Mouse (Mus musculus) limb, embryonic 13.5 days (tissue): ENCODE results near the gene Rin1. TPM values are rescaled to one million over a fixed set of nuclear protein-coding genes. Genes with fewer than 3 reads are reported as not detected.

ENCODE experiments used
- polyA plus RNA-seq: library from polyadenylated mRNA; unstranded; fragments of >200 nt; fragmentation: Nextera tagmentation; extraction: Ambion mirVana; gene quantifications from 2 replicates; pipeline ENCODE4 v1.2.1, GENCODE M21; 2015

Gene Rin1
- polyA plus RNA-seq, 1 experiment from 2014 or later, result 1.7 TPM

Other genes with a start within 250 kb of the Rin1 start
- 48.8 and 51.8 TPM in 2 replicates for gene Gm21992, start 238.9 kb upstream of the Rin1 start, polyA plus RNA-seq
- gene Rbm14, start 238.8 kb upstream of the Rin1 start, polyA plus RNA-seq, result 83.5 and 89.7 TPM in 2 replicates
- gene Ccs, start 211.1 kb upstream of the Rin1 start, polyA plus RNA-seq, result 64.4 and 66.2 TPM in 2 replicates
- gene Ccdc87, start 211.1 kb upstream of the Rin1 start, polyA plus RNA-seq, result not detected in 2 replicates
- gene Ctsf, start 195.4 kb upstream of the Rin1 start, polyA plus RNA-seq, result 41.5 and 43.7 TPM in 2 replicates
- 14.0 and 15.0 TPM in 2 replicates for gene Actn3, start 172.6 kb upstream of the Rin1 start, polyA plus RNA-seq
- 10.5 and 10.7 TPM in 2 replicates for gene Zdhhc24, start 171.8 kb upstream of the Rin1 start, polyA plus RNA-seq
- 3.5 and 5.1 TPM in 2 replicates for gene Bbs1, start 143.9 kb upstream of the Rin1 start, polyA plus RNA-seq
- 124 and 129 TPM in 2 replicates for gene Dpp3, start 122.2 kb upstream of the Rin1 start, polyA plus RNA-seq
- 3.3 and 3.4 TPM in 2 replicates for gene Peli3, start 107.4 kb upstream of the Rin1 start, polyA plus RNA-seq
- gene Mrpl11, start 88.3 kb upstream of the Rin1 start, polyA plus RNA-seq, result 111 and 116 TPM in 2 replicates
- not detected in 2 replicates for gene Npas4, start 60.2 kb upstream of the Rin1 start, polyA plus RNA-seq
- gene Slc29a2, start 26.6 kb upstream of the Rin1 start, polyA plus RNA-seq, result 5.7 and 6.0 TPM in 2 replicates
- gene B4gat1, start 11.7 kb upstream of the Rin1 start, polyA plus RNA-seq, result 47.9 and 52.1 TPM in 2 replicates
- 3.7 and 4.4 TPM in 2 replicates for gene AC124502.3, start 11.6 kb upstream of the Rin1 start, polyA plus RNA-seq
- gene Brms1, start 9.1 kb upstream of the Rin1 start, polyA plus RNA-seq, result 36.7 and 40.5 TPM in 2 replicates
- gene Cd248, start 17.6 kb downstream of the Rin1 start, polyA plus RNA-seq, result 58.8 and 64.8 TPM in 2 replicates
- gene Tmem151a, start 35.0 kb downstream of the Rin1 start, polyA plus RNA-seq, result 2.7 TPM in 2 replicates
- 88.5 and 94.5 TPM in 2 replicates for gene Yif1a, start 38.1 kb downstream of the Rin1 start, polyA plus RNA-seq
- gene Cnih2, start 48.0 kb downstream of the Rin1 start, polyA plus RNA-seq, result 34.5 and 35.2 TPM in 2 replicates
- 248 and 251 TPM in 2 replicates for gene Rab1b, start 56.6 kb downstream of the Rin1 start, polyA plus RNA-seq
- gene Klc2, start 68.1 kb downstream of the Rin1 start, polyA plus RNA-seq, result 23.6 and 29.0 TPM in 2 replicates
- 26.7 and 28.9 TPM in 2 replicates for gene Pacs1, start 222.6 kb downstream of the Rin1 start, polyA plus RNA-seq
- 393 and 399 TPM in 2 replicates for gene Sf3b2, start 245.0 kb downstream of the Rin1 start, polyA plus RNA-seq
- gene Gal3st3, start 247.8 kb downstream of the Rin1 start, polyA plus RNA-seq, result 9.3 and 9.7 TPM in 2 replicates